Mouse (Mus musculus): ENCODE measurements at regions not wholly inside any gene's neighbourhood (a gene's known extent, or its start where the extent isn't known, plus 50 kb on each side); places are given as distances from the start of the nearest gene placed in this dataset.

DNA sequence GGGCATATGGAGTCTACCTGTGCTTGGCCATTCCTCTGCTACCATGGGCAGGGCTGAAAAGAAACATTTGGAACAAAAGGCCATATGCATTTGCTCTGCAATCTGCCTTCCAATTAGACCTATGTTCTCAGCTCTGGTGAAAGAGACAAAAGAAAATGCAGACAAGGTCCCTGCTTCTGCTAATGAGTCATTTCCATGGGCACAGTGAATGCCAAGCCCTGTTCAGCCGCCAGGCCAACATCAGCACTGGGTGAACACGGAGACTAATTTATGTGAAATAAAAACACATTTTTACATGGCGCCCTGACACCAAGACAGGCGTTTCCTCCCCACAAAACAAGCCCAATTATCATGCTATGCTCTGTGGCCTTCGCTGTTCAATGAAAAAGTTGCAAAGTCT, 419.5 kb upstream of the Kdm8 start:
- TF ChIP-seq KAT2A (conservative IDR thresholded peaks at IDR 0.05; ENCODE audit: low read depth, low read length) (no peak), UBTF (IDR thresholded peaks at IDR 0.05; ENCODE audit: borderline replicate concordance, insufficient read depth, low read depth, low read length) (no peak), USF2 (IDR thresholded peaks at IDR 0.05; ENCODE audit: borderline replicate concordance in 1 of 2, insufficient read depth in 1 of 2, low read depth in 1 of 2, low read length in 2 of 2) (no peak), POLR2AphosphoS2 (IDR thresholded peaks at IDR 0.05; ENCODE audit: low read length) (no peak), CTCF (IDR thresholded peaks at IDR 0.05 in 2 of 3, conservative IDR thresholded peaks at IDR 0.05 in 1 of 3; ENCODE audit: control insufficient read depth in 1 of 3, insufficient read depth in 1 of 3, low read depth in 2 of 3, low read length in 3 of 3, poor library complexity in 1 of 3, severe bottlenecking in 1 of 3) (no peak), EP300 (IDR thresholded peaks at IDR 0.05; ENCODE audit: low read depth in 1 of 2, low read length in 2 of 2) (no peak), RCOR1 (IDR thresholded peaks at IDR 0.05; ENCODE audit: low read depth, low read length) (no peak), POLR2A (IDR thresholded peaks at IDR 0.05; ENCODE audit: control insufficient read depth in 1 of 2, insufficient read depth in 1 of 2, low read depth in 1 of 2, low read length in 2 of 2, poor library complexity in 1 of 2) (no peak)

All from MEL (cell line).